Mouse (Mus musculus) midbrain, postnatal 0 days (tissue): ENCODE measurements around the gene Crispld2. TPM values are rescaled to one million over a fixed set of nuclear protein-coding genes. Genes with fewer than 3 reads are reported as not detected.

Experiments
- ATAC-seq: fragments of 200-750 bp; cut with Nextera tagmentation; 2 replicates; pipeline ENCODE4 v1.8.0; 2017; ENCODE audit warnings: moderate number of reproducible peaks, mild to moderate bottlenecking, moderate TSS enrichment, moderate library complexity; ENCODE audit not compliant: low FRiP score
- DNase-seq: peaks from one replicate; pipeline ENCODE4 v3.0.0-alpha.2; 2015; ENCODE audit warnings: low spot score
- H3K27ac ChIP-seq: fragments of 300-500 bp; sonication (generic); 2 replicates; pipeline ENCODE4 v1.5.1; 2014; ENCODE audit warnings: low read depth, mild to moderate bottlenecking, low read length, mixed read lengths
- H3K27me3 ChIP-seq: fragments of 300-500 bp; sonication (generic); 2 replicates; pipeline ENCODE4 v1.6.1; 2014; ENCODE audit warnings: low read length, control low read depth, mixed read lengths; ENCODE audit not compliant: insufficient read depth
- H3K36me3 ChIP-seq: fragments of 300-500 bp; sonication (generic); 2 replicates; pipeline ENCODE4 v1.6.1; 2014; ENCODE audit warnings: low read length, control low read depth, mixed read lengths; ENCODE audit not compliant: insufficient read depth
- H3K4me1 ChIP-seq: fragments of 300-500 bp; sonication (generic); 2 replicates; pipeline ENCODE4 v1.6.1; 2014; ENCODE audit warnings: mild to moderate bottlenecking, control low read depth, antibody characterized with exemption, low read length, mixed read lengths; ENCODE audit not compliant: insufficient read depth
- H3K4me2 ChIP-seq: fragments of 300-500 bp; sonication (generic); 2 replicates; pipeline ENCODE4 v1.6.1; 2014; ENCODE audit warnings: low read depth, mild to moderate bottlenecking, low read length, mixed read lengths; ENCODE audit not compliant: poor library complexity, severe bottlenecking
- H3K4me3 ChIP-seq: fragments of 300-500 bp; sonication (generic); 2 replicates; pipeline ENCODE4 v1.5.1; 2014; ENCODE audit warnings: low read depth, mild to moderate bottlenecking, low read length, moderate library complexity
- H3K9ac ChIP-seq: fragments of 300-500 bp; sonication (generic); replicated peaks from 2 replicates; pipeline ENCODE4 v1.6.1; 2014; ENCODE audit warnings: mild to moderate bottlenecking, low read length, moderate library complexity, mixed read lengths; ENCODE audit not compliant: poor library complexity, severe bottlenecking
- H3K9me3 ChIP-seq: fragments of 300-500 bp; sonication (generic); 2 replicates; pipeline ENCODE4 v1.6.1; 2016; ENCODE audit warnings: low read length, control low read depth
- CTCF ChIP-seq: IDR thresholded peaks from 2 replicates; pipeline ENCODE4 v1.5.1; 2016; ENCODE audit warnings: antibody characterized with exemption, mild to moderate bottlenecking
- WGBS: fragments of 180-500 bp; shearing (Covaris S2); extraction: QIAGEN DNeasy Blood & Tissue Kit; methylation state at CpG from one replicate; pipeline ENCODE4 v1.1.7; 2014; 5-methylcytosine and 5-hydroxymethylcytosine counted together
- polyA plus RNA-seq: library from polyadenylated mRNA; unstranded; fragments of >200 nt; fragmentation: Nextera tagmentation; extraction: Ambion mirVana; gene quantifications from 2 replicates; pipeline ENCODE4 v1.2.1, GENCODE M21; 2015
- total RNA-seq: library from RNA; depleted of rRNA; stranded (reverse); fragments of >200 nt; gene quantifications from 2 replicates; pipeline ENCODE4 v1.2.3, GENCODE M21; 2014; rRNA removed

The Crispld2 gene
- total and polyA plus RNA-seq, 2 experiments from 2014 or later, result 4.1 to 5.3 TPM

DNA sequence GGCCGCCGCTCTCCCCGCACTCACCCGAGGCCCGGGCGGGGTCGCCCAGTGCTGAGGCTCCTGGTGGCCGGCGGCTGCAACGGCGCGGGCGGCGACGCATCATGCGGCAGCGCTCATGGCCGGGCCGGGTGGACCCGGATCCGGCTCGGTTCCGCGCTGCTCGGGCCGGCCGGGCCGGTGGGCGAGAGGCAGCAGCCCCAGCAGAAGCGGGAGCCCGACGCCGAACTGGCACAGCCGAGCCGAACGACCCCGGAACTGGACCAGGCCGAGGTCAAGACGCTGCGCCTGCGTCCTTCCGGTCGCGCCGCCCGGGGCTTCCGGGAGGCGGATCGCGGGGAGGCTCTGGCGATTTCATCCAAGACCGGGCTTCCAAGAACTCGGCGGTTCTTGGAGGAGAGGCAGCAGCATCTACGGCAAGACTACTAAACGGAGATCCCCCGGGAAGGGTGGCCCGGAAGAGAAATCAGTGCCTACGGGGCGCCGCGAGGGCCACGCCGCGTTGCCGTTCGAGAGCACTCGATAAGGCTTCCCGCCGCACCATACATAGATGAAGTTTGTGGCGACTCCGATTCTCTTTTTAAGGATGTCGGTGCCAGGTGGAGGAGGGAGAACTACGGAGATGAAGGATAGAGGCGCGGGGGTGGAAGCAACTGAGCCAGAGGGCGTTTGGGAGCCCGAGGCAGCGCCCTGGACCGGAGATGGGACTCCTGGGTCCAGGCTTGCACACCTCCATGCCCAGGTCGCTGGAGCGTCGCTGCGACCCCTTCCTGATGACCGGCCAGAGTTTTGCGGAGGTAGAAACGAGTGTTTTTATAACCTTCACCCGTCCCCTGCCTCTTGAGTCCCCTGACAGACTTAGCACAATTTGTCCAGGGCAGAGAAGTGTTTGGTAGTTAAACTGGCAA, 109.1 kb downstream of the Crispld2 start, which contains the start of gene Zdhhc7:
Gene Zdhhc7, minus strand, starts transcription at position 415 of the 905 bp plus-strand sequence.
- Histone ChIP-seq H3K36me3 (no peaks in the 10 kb centered on the region; the same call in 1 of the 2 replicates), H3K9me3 (no peaks in the 10 kb centered on the region), H3K27me3 (no peaks in the 10 kb centered on the region), H3K4me1 (peaks cover 16% of the 10 kb centered on the region; the same call in 1 of the 2 replicates), H3K4me3 (peak within 1 kb of the TSS; percentile 94), H3K9ac (peak within 1 kb of the TSS; percentile 92), H3K4me2 (peak within 1 kb of the TSS; percentile 88), H3K27ac (peak within 1 kb of the TSS; percentile 90)
- DNase-seq (peak; percentile 86), ATAC-seq (peak; percentile 78)
- no peak; the same call in 1 of the 2 replicates for TF ChIP-seq CTCF
- WGBS, result under 1% methylated on average over 80 of the region's 88 CpGs

Other genes starting within 250 kb of the Crispld2 start
- 18.5 and 20.4 TPM in 2 replicates for gene Tldc1, start 214.0 kb upstream of the Crispld2 start, total RNA-seq
- 6.7 and 7.4 TPM in 2 replicates for gene Tldc1, start 214.0 kb upstream of the Crispld2 start, polyA plus RNA-seq
- gene Cotl1, start 151.9 kb upstream of the Crispld2 start, total RNA-seq, result 223 and 238 TPM in 2 replicates
- gene Cotl1, start 151.9 kb upstream of the Crispld2 start, polyA plus RNA-seq, result 112 and 119 TPM in 2 replicates
- 28.2 and 31.0 TPM in 2 replicates for gene Klhl36, start 130.2 kb upstream of the Crispld2 start, total RNA-seq
- 19.5 and 21.0 TPM in 2 replicates for gene Klhl36, start 130.2 kb upstream of the Crispld2 start, polyA plus RNA-seq
- 88.5 and 88.8 TPM in 2 replicates for gene Usp10, start 82.1 kb upstream of the Crispld2 start, total RNA-seq
- 93.6 and 94.6 TPM in 2 replicates for gene Usp10, start 82.1 kb upstream of the Crispld2 start, polyA plus RNA-seq
- 39.0 and 74.2 TPM in 2 replicates for gene Gm20388, start 81.6 kb upstream of the Crispld2 start, total RNA-seq
- not detected in 2 replicates for gene Gm20388, start 81.6 kb upstream of the Crispld2 start, polyA plus RNA-seq
- 34.1 and 40.8 TPM in 2 replicates for gene Zdhhc7, start 109.0 kb downstream of the Crispld2 start, total RNA-seq
- 23.9 and 24.6 TPM in 2 replicates for gene Zdhhc7, start 109.0 kb downstream of the Crispld2 start, polyA plus RNA-seq
- gene 6430548M08Rik, start 121.7 kb downstream of the Crispld2 start, total RNA-seq, result 69.7 and 71.1 TPM in 2 replicates
- 38.3 and 40.5 TPM in 2 replicates for gene 6430548M08Rik, start 121.7 kb downstream of the Crispld2 start, polyA plus RNA-seq
- 1.0 and 2.0 TPM in 2 replicates for gene Fam92b, start 185.0 kb downstream of the Crispld2 start, total RNA-seq
- gene Fam92b, start 185.0 kb downstream of the Crispld2 start, polyA plus RNA-seq, result 1.7 and 2.4 TPM in 2 replicates
- 47.3 and 51.3 TPM in 2 replicates for gene Gse1, start 236.0 kb downstream of the Crispld2 start, total RNA-seq
- gene Gse1, start 236.0 kb downstream of the Crispld2 start, polyA plus RNA-seq, result 9.9 and 12.4 TPM in 2 replicates